Mouse (Mus musculus) heart, postnatal 14 days (tissue): ENCODE measurements at regions not wholly inside any gene's neighbourhood (a gene's known extent, or its start where the extent isn't known, plus 50 kb on each side); places are given as distances from the start of the nearest gene placed in this dataset.

Experiments
- DNase-seq, 2 experiments: peaks; one replicate each; pipeline ENCODE4 v3.0.0; 2021 to 2022
- intact Hi-C: fragments of 180-260 bp; cut with DNase I; formaldehyde crosslinking; loops from one replicate; pipeline ENCODE4 v1.15.1; 2025

GRCm38 (mm10) chr13:11490766-11491165, 616.0 kb downstream of the Ryr2 start:
- DNase-seq = no peak
- intact Hi-C loops = no loop called here

DNA sequence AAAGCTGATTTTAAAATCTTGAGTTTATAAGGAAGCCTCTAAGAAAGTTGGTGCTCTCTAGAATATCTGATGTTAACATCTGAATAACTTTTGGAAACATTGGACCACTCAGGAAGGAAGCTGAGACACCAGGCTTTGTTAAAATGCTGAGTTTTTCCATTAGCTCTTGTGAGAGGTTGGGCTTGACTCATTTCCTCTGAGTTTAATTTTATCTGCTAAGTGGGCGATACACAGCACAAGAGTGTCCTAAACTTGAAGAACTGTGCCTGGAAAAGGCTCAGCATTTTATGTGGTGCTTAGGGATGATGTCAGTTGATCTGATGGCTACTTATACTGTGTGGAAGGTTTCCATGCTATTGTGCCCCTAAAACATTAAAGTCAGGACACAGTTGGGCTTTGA, 623.6 kb downstream of the Ryr2 start:
- no peak for DNase-seq
- intact Hi-C loops = no loop called here

GRCm38 (mm10) chr13:11482701-11483100, 624.0 kb downstream of the Ryr2 start:
- intact Hi-C loops = no loop called here
- DNase-seq = peak; percentile 4 to 12

DNA sequence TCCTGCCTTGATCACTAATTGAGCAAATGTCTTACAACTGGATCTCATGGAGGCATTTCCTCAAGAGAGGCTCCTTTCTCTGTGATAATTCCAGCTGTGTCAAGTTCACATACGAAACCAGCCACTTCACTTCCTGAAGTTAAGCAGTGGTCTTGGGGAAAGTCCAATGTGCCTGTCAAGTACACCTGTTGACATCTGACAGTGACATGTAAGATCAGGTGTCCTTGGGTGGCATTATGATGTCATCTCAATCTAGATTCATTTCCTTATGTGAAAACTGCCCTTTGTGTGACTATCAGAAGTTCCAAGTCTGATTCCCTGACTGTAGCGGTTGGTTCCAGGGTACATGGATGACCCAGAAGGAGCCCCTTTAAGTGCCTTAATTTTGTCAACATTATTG, 646.5 kb downstream of the Ryr2 start:
- intact Hi-C loops = no loop called here

DNA sequence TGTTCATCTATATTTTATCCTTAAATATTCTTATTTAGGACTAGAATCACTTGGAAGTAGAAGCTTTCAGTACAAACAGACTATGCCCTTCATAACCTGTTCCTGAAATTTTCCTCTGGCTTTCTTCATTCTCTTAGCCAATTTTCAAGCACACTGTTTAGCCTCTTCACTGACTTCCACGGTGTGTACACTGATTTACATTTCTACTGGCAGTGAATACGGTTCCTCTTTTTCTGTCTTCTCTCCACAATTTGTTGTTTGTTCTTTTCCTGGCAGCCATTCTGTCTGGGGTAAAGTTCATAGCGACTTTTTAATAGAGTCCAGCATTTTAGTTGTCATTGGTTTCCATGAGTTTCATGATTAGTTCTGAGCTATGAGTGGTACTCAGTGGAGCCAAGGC, 651.6 kb downstream of the Ryr2 start:
- intact Hi-C loops = no loop called here
- DNase-seq = no peak

More for the DNA sequence above, 646.5 kb downstream of the Ryr2 start:
- no peak for DNase-seq

DNA sequence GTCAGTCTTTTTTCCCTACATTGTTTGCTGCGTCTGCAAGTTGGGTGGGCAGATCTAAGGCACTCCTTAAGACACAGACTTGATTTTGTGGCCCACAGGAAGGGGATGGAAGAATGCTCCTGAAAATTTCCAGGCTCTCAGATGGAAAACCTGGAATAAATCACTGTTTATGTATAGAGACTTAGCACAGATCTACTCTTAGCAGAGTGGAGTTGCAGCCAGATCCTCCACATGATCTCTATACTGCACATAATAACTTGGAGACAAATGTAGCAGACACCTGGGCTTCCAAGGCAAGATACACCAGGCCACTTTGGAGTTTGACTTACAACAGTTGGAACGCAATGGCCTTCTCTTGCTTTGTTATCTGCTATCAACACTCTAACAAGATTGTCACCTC, 654.3 kb downstream of the Ryr2 start:
- intact Hi-C loops = no loop called here
- DNase-seq = no peak

DNA sequence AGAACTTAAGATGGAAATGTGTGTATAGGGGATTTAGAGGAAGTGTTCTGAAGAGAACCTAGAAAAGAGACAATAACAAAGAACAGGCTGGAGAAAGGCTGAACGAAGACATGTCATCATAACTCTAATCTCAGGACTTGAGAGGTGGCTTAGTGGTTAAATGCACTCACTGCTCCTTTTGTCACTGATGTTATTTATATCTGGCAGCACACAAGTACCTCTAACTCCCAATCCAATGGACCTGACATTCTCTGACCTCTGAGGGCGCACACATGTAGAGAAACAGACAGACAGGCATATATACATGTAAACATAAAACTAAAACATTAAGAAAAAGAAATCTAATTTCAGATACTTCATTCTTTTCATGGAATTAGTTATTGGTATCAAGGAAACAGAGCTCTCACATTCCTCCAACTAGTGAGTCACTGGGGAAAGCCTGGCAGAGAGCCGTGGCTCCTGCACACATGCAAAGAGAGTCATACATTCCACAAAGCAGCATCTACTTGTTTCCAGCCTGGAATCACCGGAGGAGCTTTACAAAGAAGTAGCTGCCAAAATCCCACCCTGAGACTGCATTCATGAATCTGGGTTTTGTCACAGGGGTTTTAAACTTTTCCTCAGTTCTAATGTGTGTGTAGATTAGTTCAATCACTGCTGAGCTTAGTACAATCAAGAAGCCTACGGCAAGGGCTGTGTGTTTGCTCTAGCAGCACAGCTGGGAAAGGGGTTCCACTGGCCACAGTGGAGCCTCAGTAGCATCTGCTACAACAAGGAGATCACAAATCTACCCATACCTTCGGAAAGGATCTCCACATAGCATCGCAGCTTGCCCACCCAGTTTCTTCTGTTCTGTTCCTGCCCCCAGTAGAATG, 674.0 kb downstream of the Ryr2 start:
- intact Hi-C loops = no loop called here
- DNase-seq = peak; percentile 35 to 63

DNA sequence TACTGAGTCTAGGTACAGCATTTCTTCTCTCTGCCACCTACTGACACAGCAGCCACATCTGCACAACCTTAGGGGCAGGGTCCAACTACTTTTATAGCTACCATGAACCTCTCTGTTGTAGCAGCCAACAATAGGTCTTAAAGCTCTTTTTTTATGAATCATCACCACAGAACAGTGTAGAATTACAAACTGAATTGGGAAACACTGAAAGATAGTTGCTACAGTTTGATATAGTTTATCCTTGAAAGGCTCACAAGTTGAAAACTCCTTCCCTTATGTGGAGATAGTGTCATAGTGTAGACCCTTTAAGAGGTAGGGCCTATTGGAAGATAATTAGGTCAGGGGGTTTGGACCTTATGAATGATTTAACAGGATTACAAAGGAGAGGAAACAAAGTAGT, 679.9 kb downstream of the Ryr2 start:
- intact Hi-C loops = no loop called here
- no peak for DNase-seq

DNA sequence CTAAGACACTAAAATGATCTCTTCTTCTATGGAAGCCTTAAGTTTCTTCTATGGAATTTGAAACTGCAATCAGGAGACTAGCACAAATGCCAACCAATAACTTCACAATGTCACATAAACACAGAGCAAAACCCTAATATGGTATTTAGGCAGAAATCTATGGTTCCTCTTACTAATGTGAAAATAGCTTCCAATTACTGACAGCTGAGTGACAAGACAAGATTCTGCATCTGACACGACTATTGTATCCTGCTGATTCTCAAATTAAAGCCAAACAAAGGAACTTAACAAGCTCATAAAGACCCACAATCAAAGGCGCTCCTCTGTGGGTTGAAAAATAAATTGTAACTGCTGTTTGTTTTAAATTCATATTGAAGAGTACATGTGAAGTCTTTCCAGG, 714.7 kb downstream of the Ryr2 start:
- DNase-seq = no peak
- intact Hi-C loops = no loop called here

- DNase-seq = no peak
- intact Hi-C loops = no loop called here
Measured at GRCm38 (mm10) chr13:11375452-11375851, 731.3 kb downstream of the Ryr2 start.

GRCm38 (mm10) chr13:11369456-11369855, 737.3 kb downstream of the Ryr2 start:
- intact Hi-C loops = no loop called here
- no peak for DNase-seq

DNA sequence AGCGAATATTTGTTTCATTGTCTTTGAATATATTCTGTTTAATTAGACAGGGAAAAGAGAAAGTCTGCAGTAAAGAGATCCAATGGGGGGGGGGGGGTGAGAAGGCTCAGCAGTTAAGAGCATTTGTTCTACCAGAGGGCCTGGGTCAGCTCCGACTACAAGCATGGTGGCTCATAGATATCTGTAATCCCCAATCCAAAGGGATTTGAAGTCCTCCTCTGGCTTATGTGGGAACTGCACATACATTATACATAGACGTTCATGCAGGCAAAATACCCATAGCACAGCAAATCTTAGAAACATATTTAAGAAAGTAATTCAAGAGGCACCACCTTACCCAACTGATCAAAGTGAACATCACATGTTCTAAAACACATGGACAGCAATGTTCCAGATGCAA, 743.9 kb downstream of the Ryr2 start:
- intact Hi-C loops = no loop called here
- DNase-seq = no peak

DNA sequence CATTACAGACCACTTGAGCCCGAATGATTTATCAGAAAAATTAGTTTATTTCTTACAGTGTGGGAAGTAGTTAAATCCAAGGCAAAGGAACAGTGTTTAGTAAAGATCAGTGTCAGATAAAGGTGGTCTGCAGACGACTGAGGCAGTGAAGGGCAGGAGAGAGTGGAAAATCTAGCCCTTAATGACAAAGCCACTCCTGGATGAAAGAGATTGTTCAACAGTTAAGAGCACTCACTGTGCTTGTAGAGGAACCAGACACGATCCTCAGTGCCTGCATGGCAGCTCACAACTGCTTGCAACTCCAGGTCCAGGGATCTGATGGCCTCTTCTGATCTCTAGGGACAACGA, 758.3 kb downstream of the Ryr2 start:
- no peak for DNase-seq
- intact Hi-C loops = no loop called here

- intact Hi-C loops = no loop called here
Measured at GRCm38 (mm10) chr13:11347787-11348501, 758.8 kb downstream of the Ryr2 start.

DNA sequence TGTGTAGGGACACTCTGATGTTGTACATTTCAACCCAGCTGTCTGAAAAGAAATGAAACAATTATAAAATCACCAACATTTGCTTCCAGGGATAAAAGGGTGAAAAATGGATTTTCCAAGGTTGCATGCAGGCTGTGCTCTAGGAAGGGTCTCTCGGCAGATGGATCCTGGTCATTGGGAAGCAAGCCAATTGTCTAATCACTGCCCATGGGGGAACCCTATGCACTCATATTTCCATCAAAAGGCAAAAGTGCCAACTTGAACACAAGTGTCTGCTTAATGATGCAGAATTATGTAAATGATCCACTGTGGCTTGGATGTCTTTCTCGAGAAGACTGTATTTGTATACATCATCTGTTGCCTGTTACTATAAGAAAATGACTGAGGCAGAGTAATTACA, 762.2 kb downstream of the Ryr2 start:
- intact Hi-C loops = no loop called here
- no peak for DNase-seq

More at GRCm38 (mm10) chr13:11347787-11348501, 758.8 kb downstream of the Ryr2 start:
- DNase-seq = no peak

DNA sequence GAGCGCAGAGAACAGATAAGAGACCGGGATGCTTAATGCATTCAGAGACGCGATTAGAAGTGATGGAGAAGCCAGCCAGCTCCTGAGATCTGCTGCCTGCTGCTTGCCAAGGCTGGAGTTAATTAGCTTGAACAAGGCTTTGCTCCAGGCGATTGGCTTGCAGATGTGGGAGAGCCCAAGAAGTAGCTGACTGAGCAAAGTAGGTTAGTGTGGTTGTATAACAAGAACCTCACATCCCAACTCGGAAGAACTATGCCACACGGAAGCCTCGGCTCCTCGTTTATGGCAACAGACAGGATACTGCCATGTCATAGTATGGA, 768.5 kb downstream of the Ryr2 start:
- DNase-seq = peak; percentile 7 to 17

DNA sequence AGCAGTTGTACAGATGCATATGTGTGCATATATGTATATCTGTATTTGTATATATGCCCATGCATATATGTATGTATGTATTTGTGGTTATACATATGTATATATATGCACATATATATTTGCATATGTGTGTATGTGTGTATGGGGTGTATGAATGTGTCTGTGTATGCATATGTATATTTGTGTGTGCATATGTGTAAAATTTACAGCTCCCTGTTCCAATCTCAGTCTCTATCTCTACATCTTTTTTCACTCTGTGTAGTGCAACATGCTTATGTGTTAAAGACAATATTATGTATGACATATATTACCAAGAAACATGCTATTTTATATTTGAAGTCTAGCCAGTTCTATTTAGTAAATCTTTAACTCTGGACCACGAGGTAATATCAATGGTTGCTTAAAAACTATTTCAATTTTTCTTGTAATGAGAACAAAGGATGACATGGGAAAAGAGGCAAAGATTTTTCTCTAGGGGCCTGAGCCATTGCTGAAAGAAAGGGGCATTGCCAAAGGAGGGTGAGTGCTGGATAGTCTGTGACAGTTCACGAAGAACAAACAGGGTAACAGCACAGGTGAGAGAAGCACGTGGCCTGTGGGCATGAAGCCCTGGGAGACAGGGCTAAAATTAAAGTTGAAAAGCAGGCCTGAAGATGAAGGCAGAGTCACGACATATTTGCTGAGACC, 769.0 kb downstream of the Ryr2 start:
- intact Hi-C loops = no loop called here
- no peak for DNase-seq

More for the DNA sequence above, 768.5 kb downstream of the Ryr2 start:
- intact Hi-C loops = no loop called here

DNA sequence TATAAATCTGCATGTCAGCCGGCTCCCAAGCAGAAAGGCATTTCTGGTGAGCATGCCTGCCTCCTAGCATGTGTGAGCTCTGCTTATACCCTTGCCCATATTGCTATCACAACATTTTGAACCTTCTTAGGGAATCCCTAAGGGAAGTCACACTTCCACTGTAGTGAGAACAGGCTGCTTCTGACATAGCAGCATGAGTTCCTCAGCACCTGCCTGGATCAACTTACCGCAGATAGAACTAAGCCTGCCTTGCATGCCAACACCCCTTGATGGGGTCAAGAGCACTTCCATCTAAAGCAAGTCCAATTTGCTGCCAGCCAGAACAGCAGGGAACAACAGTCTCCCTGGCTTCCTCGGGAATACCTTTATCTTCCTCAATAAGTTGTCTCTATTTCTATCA, 769.8 kb downstream of the Ryr2 start:
- intact Hi-C loops = no loop called here
- no peak for DNase-seq

DNA sequence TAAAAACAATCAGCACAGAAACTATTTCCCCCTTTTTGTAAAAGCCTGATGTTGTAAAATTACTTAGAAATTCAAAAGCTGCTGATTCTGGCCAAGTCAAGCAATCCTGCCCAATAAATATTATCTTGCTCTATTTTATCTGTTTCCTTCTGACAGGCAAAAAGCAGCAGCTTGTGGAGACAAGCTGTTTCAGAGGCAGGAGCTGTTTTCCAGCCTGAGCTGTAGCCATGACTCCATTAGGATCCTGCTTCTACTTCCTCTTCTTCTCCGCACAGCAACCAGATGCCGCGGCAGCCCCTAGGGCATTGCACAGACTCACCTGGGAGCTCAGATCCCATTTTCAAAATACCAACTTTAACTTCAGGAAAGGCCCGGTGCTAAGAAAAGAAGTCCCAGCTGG, 774.8 kb downstream of the Ryr2 start:
- intact Hi-C loops = no loop called here
- DNase-seq = peak; percentile 6 to 9

- intact Hi-C loops = no loop called here
- DNase-seq = no peak
Measured at GRCm38 (mm10) chr13:11308716-11309115, 798.0 kb downstream of the Ryr2 start.

DNA sequence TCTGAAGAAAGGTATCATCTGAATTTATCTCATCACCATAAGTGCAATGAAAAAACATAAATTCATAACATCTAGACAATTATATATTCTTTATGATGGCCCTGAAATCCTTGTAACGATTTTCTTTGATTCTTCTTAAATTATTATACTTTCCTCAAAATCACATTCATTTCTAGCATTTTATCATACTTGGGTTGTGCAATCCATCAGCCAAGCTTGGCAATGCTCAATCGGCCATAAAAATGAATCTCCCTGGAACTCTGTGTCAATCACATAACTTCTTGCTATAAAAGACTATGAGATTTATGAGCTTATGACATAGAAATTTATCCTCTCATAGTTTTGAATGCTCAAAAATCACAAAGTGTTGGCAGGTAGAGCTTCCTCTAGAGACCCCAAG, 811.3 kb downstream of the Ryr2 start:
- DNase-seq = no peak
- intact Hi-C loops = no loop called here

DNA sequence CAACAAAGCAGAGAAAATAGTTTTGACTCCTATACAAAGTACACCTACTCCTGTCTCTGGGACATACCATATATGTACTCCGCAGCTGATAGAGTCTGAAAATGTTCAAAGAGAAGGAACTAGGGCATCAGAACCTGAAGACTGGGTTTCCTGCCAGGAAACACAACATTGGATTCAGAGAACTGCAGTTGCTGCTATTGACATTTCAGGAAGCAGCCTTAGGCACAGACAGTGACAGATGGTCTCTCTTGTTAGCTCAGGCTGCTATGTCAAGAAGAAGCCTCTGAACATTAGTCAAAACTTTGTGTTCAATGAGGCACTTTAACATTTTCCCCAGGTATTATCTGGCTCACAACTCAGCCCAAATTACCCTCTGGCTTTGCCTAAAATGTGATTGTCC, 812.1 kb downstream of the Ryr2 start:
- intact Hi-C loops = no loop called here
- DNase-seq = no peak
